Mouse (Mus musculus): ENCODE measurements around the gene Gamt.

- TF ChIP-seq CTCF (IDR thresholded peaks at IDR 0.05; ENCODE audit: extremely low read depth, insufficient read depth, insufficient read length, insufficient replicate concordance) (no peak), POLR2A (IDR thresholded peaks at IDR 0.05; ENCODE audit: low read depth, low read length) (no peak)
These were observed 1.4 kb downstream of the Gamt start for GRCm38 (mm10) chr10:80259463-80259805.

Data from spleen, adult 2 months (tissue).